Mouse (Mus musculus) heart, embryonic 13.5 days (tissue): ENCODE data around the gene Ctc1. TPM values are rescaled to one million over a fixed set of nuclear protein-coding genes. Genes with fewer than 3 reads are reported as not detected.
A peak's percentile ranks its signal among the peaks of the same experiment; 100 is the strongest.

Experiments used
- ATAC-seq: fragments of 200-750 bp; cut with Nextera tagmentation; 2 replicates; pipeline ENCODE4 v1.8.0; 2017; ENCODE audit warnings: moderate TSS enrichment; ENCODE audit not compliant: insufficient number of reproducible peaks, low FRiP score, low TSS enrichment; ENCODE audit errors: extremely low read depth
- H3K27ac ChIP-seq: fragments of 300-500 bp; sonication (generic); replicated peaks from 2 replicates; pipeline ENCODE4 v1.5.1; 2015; ENCODE audit warnings: moderate library complexity, mild to moderate bottlenecking, inconsistent platforms
- H3K27me3 ChIP-seq: fragments of 300-500 bp; sonication (generic); replicated peaks from 2 replicates; pipeline ENCODE4 v1.6.1; 2015; ENCODE audit warnings: mild to moderate bottlenecking, inconsistent platforms
- H3K36me3 ChIP-seq: fragments of 300-500 bp; sonication (generic); 2 replicates; pipeline ENCODE4 v1.6.1; 2015; ENCODE audit warnings: mild to moderate bottlenecking, inconsistent platforms
- H3K4me1 ChIP-seq: fragments of 300-500 bp; sonication (generic); 2 replicates; pipeline ENCODE4 v1.6.1; 2015; ENCODE audit warnings: inconsistent platforms
- H3K4me2 ChIP-seq: fragments of 300-500 bp; sonication (generic); 2 replicates; pipeline ENCODE4 v1.6.1; 2015; ENCODE audit warnings: inconsistent platforms, mild to moderate bottlenecking, moderate library complexity
- H3K4me3 ChIP-seq: fragments of 300-500 bp; sonication (generic); 2 replicates; pipeline ENCODE4 v1.5.1; 2015; ENCODE audit warnings: moderate library complexity, mild to moderate bottlenecking, inconsistent platforms
- H3K9ac ChIP-seq: fragments of 300-500 bp; sonication (generic); 2 replicates; pipeline ENCODE4 v1.6.1; 2015; ENCODE audit warnings: inconsistent platforms, mild to moderate bottlenecking, moderate library complexity
- H3K9me3 ChIP-seq: fragments of 300-500 bp; sonication (generic); 2 replicates; pipeline ENCODE4 v1.6.1; 2016; ENCODE audit warnings: inconsistent platforms
- WGBS: fragments of 180-500 bp; shearing (Covaris S2); methylation state at CpG from one replicate; pipeline ENCODE4 v1.1.7; 2015; ENCODE audit warnings: mixed read lengths; 5-methylcytosine and 5-hydroxymethylcytosine counted together
- polyA plus RNA-seq: library from polyadenylated mRNA; unstranded; fragments of >200 nt; fragmentation: Nextera tagmentation; extraction: Ambion mirVana; gene quantifications from 2 replicates; pipeline ENCODE4 v1.2.1, GENCODE M21; 2015

The Ctc1 gene
- polyA plus RNA-seq, 1 experiment from 2014 or later, result 49.8 TPM

DNA sequence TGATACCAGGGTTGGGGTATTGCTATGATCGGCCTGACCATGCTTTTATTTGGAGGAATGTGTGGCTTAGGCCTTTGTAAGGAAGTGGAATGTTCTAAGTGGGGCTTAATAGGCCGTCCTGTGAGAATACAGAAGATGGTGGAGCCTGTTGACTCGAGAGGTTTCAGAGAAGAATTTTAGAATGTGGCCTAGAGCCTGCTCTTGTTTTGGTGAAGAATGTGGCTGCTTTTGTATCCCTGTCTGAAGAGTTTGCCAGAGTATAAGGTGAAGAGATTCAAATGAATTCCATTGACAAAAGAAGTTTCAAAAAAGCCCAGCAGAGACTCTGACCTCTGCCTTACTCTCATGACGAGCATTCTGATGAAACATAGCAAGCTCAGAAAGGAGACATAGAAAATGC is 36.1 kb downstream of the Ctc1 start:
- no peaks in the 10 kb centered on the region for H3K27me3 ChIP-seq
- H3K9ac ChIP-seq, result no peak overlapping the region
- H3K27ac ChIP-seq, result no peak overlapping the region
- H3K36me3 ChIP-seq, result peaks cover 61% of the 10 kb centered on the region
- WGBS, result 85% methylated on average over 4 of the region's 4 CpGs
- no peak for ATAC-seq
- peaks cover 24% of the 10 kb centered on the region for H3K4me1 ChIP-seq
- H3K4me3 ChIP-seq, result no peak overlapping the region
- no peaks in the 10 kb centered on the region for H3K9me3 ChIP-seq
- no peak overlapping the region for H3K4me2 ChIP-seq

DNA sequence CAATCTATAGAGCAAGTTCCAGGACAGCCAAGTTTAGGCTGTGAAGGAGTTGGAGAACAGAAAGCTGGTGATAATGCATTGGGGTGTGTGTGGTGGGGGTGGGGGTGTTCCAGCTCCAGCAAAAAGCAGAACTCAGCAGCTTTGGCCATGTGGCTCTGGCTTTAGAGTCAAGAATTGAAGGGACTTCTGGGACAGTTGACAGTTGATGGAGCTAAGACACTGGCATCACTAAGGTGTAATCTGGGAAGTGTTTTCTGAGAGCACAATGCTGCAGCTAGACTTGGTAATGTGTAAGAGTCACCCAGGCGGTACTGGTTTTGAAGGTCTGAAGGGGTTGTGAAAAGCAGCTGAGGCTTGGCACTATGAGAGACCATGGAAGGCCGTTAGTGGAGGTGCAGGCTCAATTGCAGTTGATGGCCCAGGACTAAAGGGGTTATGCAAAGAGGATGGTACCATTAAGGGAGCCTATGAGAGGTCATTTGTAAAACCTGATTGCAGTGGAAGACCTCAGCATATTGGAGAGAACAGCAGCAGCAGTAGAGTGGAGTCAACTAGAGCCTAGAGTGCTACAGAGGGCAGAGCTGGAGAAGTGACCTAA is 37.2 kb downstream of the Ctc1 start:
- Histone ChIP-seq H3K36me3 (peaks cover 55% of the 10 kb centered on the region), H3K27ac (no peak overlapping the region), H3K9ac (no peak overlapping the region), H3K9me3 (no peaks in the 10 kb centered on the region), H3K27me3 (no peaks in the 10 kb centered on the region), H3K4me2 (no peak overlapping the region), H3K4me3 (no peak overlapping the region), H3K4me1 (peaks cover 16% of the 10 kb centered on the region)
- 89% methylated on average over 2 of the region's 2 CpGs for WGBS
- ATAC-seq, result no peak

DNA sequence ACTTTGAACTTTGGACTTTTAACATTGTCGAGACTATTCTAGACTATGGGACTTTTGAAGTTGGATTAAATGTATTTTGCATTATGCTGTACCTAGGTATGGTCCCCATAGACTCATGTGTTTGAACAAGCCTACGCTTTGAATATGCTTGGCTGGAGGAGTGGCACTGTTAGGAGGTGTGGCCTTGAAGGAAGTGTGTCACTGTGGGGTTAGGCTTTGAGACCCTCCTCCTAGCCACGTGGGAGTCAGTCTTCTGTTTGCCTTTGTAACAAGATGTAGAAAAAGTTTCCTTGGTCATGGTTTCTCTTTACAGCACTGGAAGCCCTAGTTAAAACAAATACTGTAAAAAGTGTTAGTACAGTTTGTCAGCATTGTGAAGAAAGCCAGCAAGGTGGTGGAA is 38.1 kb downstream of the Ctc1 start:
- Histone ChIP-seq H3K4me2 (no peak overlapping the region), H3K9ac (no peak overlapping the region), H3K36me3 (peaks cover 46% of the 10 kb centered on the region), H3K27ac (no peak overlapping the region), H3K4me1 (peaks cover 19% of the 10 kb centered on the region), H3K4me3 (no peak overlapping the region), H3K9me3 (no peaks in the 10 kb centered on the region), H3K27me3 (no peaks in the 10 kb centered on the region)
- ATAC-seq, result no peak
- 73% methylated on average over 3 of the region's 3 CpGs for WGBS

DNA sequence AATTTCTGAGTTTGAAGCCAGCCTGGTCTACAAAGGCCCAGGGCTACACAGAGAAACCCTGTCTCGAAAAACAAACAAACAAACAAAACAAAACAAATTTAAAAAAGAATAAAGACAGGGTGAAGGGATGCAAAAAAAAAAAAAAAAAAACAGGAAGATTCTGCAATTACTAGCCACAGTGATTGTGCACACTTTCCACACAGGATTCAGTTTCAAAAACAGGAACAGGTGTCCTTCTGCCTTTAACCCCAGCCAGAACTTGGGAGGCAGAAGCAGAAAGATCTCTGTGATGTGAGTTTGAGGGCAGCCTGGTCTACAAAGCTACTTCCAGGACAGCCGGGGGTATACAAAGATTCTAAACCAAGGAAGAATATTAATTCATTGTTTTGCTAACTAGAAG is 42.6 kb downstream of the Ctc1 start:
- Histone ChIP-seq H3K4me3 (peak overlapping the region; percentile 90), H3K27ac (peak overlapping the region; percentile 91), H3K36me3 (peaks cover 13% of the 10 kb centered on the region; the same call in 1 of the 2 replicates), H3K4me1 (peaks cover 26% of the 10 kb centered on the region), H3K27me3 (no peaks in the 10 kb centered on the region), H3K4me2 (peak overlapping the region; percentile 92), H3K9me3 (no peaks in the 10 kb centered on the region), H3K9ac (peak overlapping the region; percentile 90)
- WGBS, result 67% methylated on average over 2 of the region's 2 CpGs
- ATAC-seq, result no peak

GRCm38 (mm10) chr11:69058729-69059356 is 43.1 kb downstream of the Ctc1 start:
- H3K4me1 ChIP-seq, result peaks cover 26% of the 10 kb centered on the region
- no peaks in the 10 kb centered on the region for H3K9me3 ChIP-seq
- peak overlapping the region; percentile 91 for H3K27ac ChIP-seq
- H3K4me2 ChIP-seq, result peak overlapping the region; percentile 92
- WGBS, result 1% methylated on average over 19 of the region's 19 CpGs
- peak overlapping the region; percentile 90 for H3K4me3 ChIP-seq
- ATAC-seq, result no peak
- H3K9ac ChIP-seq, result peak overlapping the region; percentile 90
- H3K27me3 ChIP-seq, result no peaks in the 10 kb centered on the region
- peaks cover 8% of the 10 kb centered on the region; the same call in 1 of the 2 replicates for H3K36me3 ChIP-seq

GRCm38 (mm10) chr11:69059357-69059974 is 43.8 kb downstream of the Ctc1 start, which contains the start of gene Borcs6:
Gene Borcs6, plus strand, starts transcription at chr11:69059717.
- Histone ChIP-seq H3K4me2 (peak within 1 kb of the TSS; percentile 92), H3K9me3 (no peaks in the 10 kb centered on the region), H3K9ac (peak within 1 kb of the TSS; percentile 90), H3K4me3 (peak within 1 kb of the TSS; percentile 90), H3K27me3 (no peaks in the 10 kb centered on the region), H3K27ac (peak within 1 kb of the TSS; percentile 96), H3K4me1 (peaks cover 32% of the 10 kb centered on the region), H3K36me3 (0 out of 2 replicates have a peak, but pooled peaks cover 2% of the 10 kb centered on the region)
- under 1% methylated on average over 64 of the region's 64 CpGs for WGBS
- ATAC-seq, result peak; percentile 85

DNA sequence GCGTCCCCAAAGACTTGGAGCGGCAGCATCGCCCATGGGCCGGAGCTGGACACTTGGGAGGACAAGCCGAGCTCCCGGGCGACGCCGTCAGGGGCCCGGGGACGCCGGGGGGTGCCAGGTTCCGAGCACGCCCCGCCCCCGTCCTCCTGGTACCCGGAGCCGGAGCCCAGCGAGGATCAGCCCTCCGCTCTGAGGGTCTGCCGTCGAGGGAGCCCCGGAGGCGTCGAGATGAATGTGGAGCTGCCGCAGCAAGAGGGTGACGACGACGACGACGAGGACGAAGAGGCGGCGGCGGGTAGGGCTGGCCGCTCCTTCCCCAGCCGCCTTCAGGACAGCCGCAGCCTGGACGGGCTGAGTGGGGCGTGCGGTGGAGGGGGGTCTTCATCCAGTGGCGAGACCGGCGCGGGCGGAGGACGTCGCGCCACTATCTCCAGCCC is 44.3 kb downstream of the Ctc1 start:
- Histone ChIP-seq H3K4me1 (peaks cover 35% of the 10 kb centered on the region), H3K4me3 (peak overlapping the region; percentile 90), H3K36me3 (no peaks in the 10 kb centered on the region), H3K27me3 (no peaks in the 10 kb centered on the region), H3K4me2 (peak overlapping the region; percentile 92), H3K27ac (peak overlapping the region; percentile 96), H3K9ac (peak overlapping the region; percentile 90), H3K9me3 (no peaks in the 10 kb centered on the region)
- ATAC-seq, result peak; percentile 11; the same call in 1 of the 2 replicates
- 0% methylated on average over 49 of the region's 49 CpGs for WGBS

DNA sequence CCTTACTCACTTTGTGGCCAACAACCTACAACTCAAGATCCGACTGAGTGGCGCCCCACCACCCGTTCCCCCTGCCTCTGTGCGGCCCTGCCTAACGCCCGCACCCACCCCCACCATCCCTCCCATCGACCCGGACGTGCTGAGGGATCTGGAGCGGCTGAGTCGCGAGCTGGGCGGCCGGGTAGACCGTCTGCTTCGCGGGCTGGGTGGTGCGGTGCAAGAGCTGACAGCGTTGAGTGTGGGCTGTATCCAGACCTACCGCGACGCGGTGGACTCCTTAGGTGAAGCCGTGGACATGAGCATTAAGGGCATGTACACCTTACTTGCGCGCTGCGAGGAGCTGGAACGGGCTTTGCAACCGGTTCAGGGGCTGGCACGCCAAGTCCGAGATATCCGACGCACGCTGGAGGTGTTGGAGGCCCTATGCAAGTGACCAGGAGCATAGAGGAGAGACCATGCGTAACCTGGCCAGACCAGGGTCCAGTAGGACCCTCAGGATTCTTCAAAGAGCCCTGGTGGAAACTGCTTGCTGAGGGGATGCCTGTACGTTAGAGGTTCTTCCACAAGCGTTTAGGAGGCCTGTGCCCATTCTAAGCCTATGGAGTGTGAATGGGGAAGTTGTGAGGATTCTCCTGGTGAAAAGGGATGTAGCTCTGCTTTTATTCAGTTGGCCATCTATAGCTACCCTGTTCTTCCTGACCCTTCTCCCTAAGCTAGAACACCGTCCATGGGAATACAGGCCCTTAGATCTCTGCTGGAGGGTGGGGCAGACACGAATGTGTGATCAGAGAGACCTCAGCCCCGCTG is 44.9 kb downstream of the Ctc1 start:
- Histone ChIP-seq H3K36me3 (no peaks in the 10 kb centered on the region), H3K27me3 (no peaks in the 10 kb centered on the region), H3K4me1 (peaks cover 35% of the 10 kb centered on the region), H3K4me2 (peak overlapping the region; percentile 92), H3K9ac (peak overlapping the region; percentile 90), H3K9me3 (no peaks in the 10 kb centered on the region), H3K27ac (peak overlapping the region; percentile 96), H3K4me3 (peak overlapping the region; percentile 90)
- no peak; the same call in 1 of the 2 replicates for ATAC-seq
- 2% methylated on average over 40 of the region's 40 CpGs for WGBS

- peak overlapping the region; percentile 96 for H3K27ac ChIP-seq
- WGBS, result 11% methylated on average over 17 of the region's 17 CpGs
Measured at GRCm38 (mm10) chr11:69061255-69061912, 45.7 kb downstream of the Ctc1 start.

DNA sequence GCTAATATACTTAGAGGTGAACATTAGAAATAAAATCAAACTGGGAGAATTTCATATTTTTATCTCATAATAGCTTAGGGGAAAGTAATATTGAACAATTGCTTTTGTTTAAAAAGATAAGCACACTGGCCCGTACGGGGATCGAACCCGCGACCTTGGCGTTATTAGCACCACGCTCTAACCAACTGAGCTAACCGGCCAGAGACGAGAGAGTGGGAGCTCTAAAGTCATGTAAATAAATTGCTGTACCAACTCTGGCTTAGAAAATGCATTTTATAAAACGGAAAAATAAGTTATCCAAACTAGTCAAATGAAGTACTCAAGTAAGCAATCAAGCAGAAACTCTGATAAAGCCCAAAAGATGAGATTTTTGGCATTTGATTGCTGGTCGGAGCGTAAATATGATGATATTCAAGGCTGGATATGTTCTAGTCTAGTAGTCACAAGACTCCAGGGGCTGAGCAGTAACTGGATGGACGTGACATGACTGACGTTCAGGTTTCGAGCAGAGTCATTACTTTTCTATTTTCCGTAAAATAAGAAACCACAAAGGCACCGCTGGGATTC is 46.6 kb downstream of the Ctc1 start:
- Histone ChIP-seq H3K27ac (peak overlapping the region; percentile 87), H3K4me1 (peaks cover 49% of the 10 kb centered on the region), H3K36me3 (no peaks in the 10 kb centered on the region), H3K9ac (peak overlapping the region; percentile 71; the same call in 1 of the 2 replicates), H3K27me3 (no peaks in the 10 kb centered on the region), H3K4me2 (peak overlapping the region; percentile 92), H3K9me3 (no peaks in the 10 kb centered on the region), H3K4me3 (peak overlapping the region; percentile 90)
- ATAC-seq, result no peak
- WGBS, result 1% methylated on average over 17 of the region's 17 CpGs

More at GRCm38 (mm10) chr11:69061255-69061912, 45.7 kb downstream of the Ctc1 start:
- H3K4me3 ChIP-seq, result peak overlapping the region; percentile 90
- peak overlapping the region; percentile 92 for H3K4me2 ChIP-seq
- H3K4me1 ChIP-seq, result peaks cover 41% of the 10 kb centered on the region
- H3K27me3 ChIP-seq, result no peaks in the 10 kb centered on the region
- H3K9me3 ChIP-seq, result no peaks in the 10 kb centered on the region
- no peak for ATAC-seq
- H3K36me3 ChIP-seq, result no peaks in the 10 kb centered on the region
- H3K9ac ChIP-seq, result peak overlapping the region; percentile 90
